Mouse (Mus musculus) cerebellum, adult (tissue): ENCODE data around the gene Agrp.
A peak's percentile ranks its signal among the peaks of the same experiment; 100 is the strongest.

Source experiments
- ATAC-seq: cut with Nextera tagmentation; 2 replicates; pipeline ENCODE4 v1.9.2; 2017; ENCODE audit warnings: mild to moderate bottlenecking, moderate library complexity, mixed read lengths; ENCODE audit not compliant: insufficient number of reproducible peaks, low FRiP score, low TSS enrichment

The Agrp gene

GRCm38 (mm10) chr8:105636963-105637510 is at the start of gene Agrp:
TSS of gene Agrp (minus strand) at chr8:105637393.
- ATAC-seq = peak; percentile 40; the same call in 1 of the 2 replicates

- no peak for ATAC-seq
These were observed 49.4 kb upstream of the Agrp start for GRCm38 (mm10) chr8:105686551-105686950.

- ATAC-seq = no peak
These were observed 48.7 kb upstream of the Agrp start, which contains the start of gene Carmil2 for GRCm38 (mm10) chr8:105685796-105686308. TSS of gene Carmil2 (plus strand) at chr8:105686274.

GRCm38 (mm10) chr8:105685325-105685724 is 48.1 kb upstream of the Agrp start:
- ATAC-seq = no peak

- no peak for ATAC-seq
These were observed 40.7 kb upstream of the Agrp start for GRCm38 (mm10) chr8:105677891-105678290.

GRCm38 (mm10) chr8:105661167-105661566 is 24.0 kb upstream of the Agrp start:
- no peak for ATAC-seq

GRCm38 (mm10) chr8:105657641-105658040 is 20.4 kb upstream of the Agrp start:
- ATAC-seq = no peak

- ATAC-seq = no peak
These were observed 11.7 kb upstream of the Agrp start for GRCm38 (mm10) chr8:105648929-105649328.

- no peak for ATAC-seq
These were observed 8.0 kb upstream of the Agrp start for GRCm38 (mm10) chr8:105645205-105645604.

GRCm38 (mm10) chr8:105640511-105640910 is 3.3 kb upstream of the Agrp start:
- no peak for ATAC-seq

GRCm38 (mm10) chr8:105639835-105640234 is 2.6 kb upstream of the Agrp start:
- no peak for ATAC-seq

- no peak for ATAC-seq
These were observed 1.3 kb upstream of the Agrp start for GRCm38 (mm10) chr8:105638510-105638909.

- no peak for ATAC-seq
These were observed 428 bp upstream of the Agrp start for GRCm38 (mm10) chr8:105637601-105638041.

- ATAC-seq = peak; percentile 77
These were observed 903 bp downstream of the Agrp start, which contains the start of gene Ctcf for GRCm38 (mm10) chr8:105636018-105636962. TSS of gene Ctcf (plus strand) at chr8:105636568.

- ATAC-seq = no peak
These were observed 1.7 kb downstream of the Agrp start for GRCm38 (mm10) chr8:105635481-105635880.

GRCm38 (mm10) chr8:105634771-105635458 is 2.3 kb downstream of the Agrp start:
- no peak for ATAC-seq

GRCm38 (mm10) chr8:105629337-105629736 is 7.9 kb downstream of the Agrp start:
- no peak for ATAC-seq

- ATAC-seq = no peak
These were observed 11.1 kb downstream of the Agrp start for GRCm38 (mm10) chr8:105626086-105626485.

GRCm38 (mm10) chr8:105624831-105625230 is 12.4 kb downstream of the Agrp start:
- ATAC-seq = no peak

- no peak for ATAC-seq
These were observed 12.8 kb downstream of the Agrp start for GRCm38 (mm10) chr8:105624401-105624800.
